Mouse (Mus musculus) embryonic facial prominence, embryonic 11.5 days (tissue): ENCODE data around the gene Lsm10. TPM values are rescaled to one million over a fixed set of nuclear protein-coding genes. Genes with fewer than 3 reads are reported as not detected.
A peak's percentile ranks its signal among the peaks of the same experiment; 100 is the strongest.

ENCODE experiments used
- ATAC-seq: fragments of 200-750 bp; cut with Nextera tagmentation; replicated peaks from 2 replicates; pipeline ENCODE4 v1.8.0; 2017; ENCODE audit warnings: low read depth; ENCODE audit not compliant: insufficient number of reproducible peaks, low FRiP score, low TSS enrichment
- DNase-seq: peaks from one replicate; pipeline ENCODE4 v3.0.0-alpha.2; 2015; ENCODE audit warnings: low spot score
- H3K27ac ChIP-seq: fragments of 300-500 bp; sonication (generic); replicated peaks from 2 replicates; pipeline ENCODE4 v1.5.1; 2014; ENCODE audit warnings: mild to moderate bottlenecking, low read depth, low read length, control low read depth
- H3K27me3 ChIP-seq: fragments of 300-500 bp; sonication (generic); 2 replicates; pipeline ENCODE4 v1.6.1; 2014; ENCODE audit warnings: mild to moderate bottlenecking, low read length, moderate library complexity, mixed read lengths; ENCODE audit not compliant: control insufficient read depth, insufficient read depth
- H3K36me3 ChIP-seq: fragments of 300-500 bp; sonication (generic); replicated peaks from 2 replicates; pipeline ENCODE4 v1.6.1; 2014; ENCODE audit warnings: low read depth, mild to moderate bottlenecking, low read length, moderate library complexity, mixed read lengths; ENCODE audit not compliant: control insufficient read depth, insufficient read depth
- H3K4me1 ChIP-seq: fragments of 300-500 bp; sonication (generic); 2 replicates; pipeline ENCODE4 v1.6.1; 2014; ENCODE audit warnings: low read length, mixed read lengths; ENCODE audit not compliant: control insufficient read depth, insufficient read depth
- H3K4me2 ChIP-seq: fragments of 300-500 bp; sonication (generic); 2 replicates; pipeline ENCODE4 v1.6.1; 2014; ENCODE audit warnings: low read depth, mild to moderate bottlenecking, control low read depth, low read length, moderate library complexity
- H3K4me3 ChIP-seq: fragments of 300-500 bp; sonication (generic); 2 replicates; pipeline ENCODE4 v1.5.1; 2014; ENCODE audit warnings: low read depth, low read length, control low read depth
- H3K9ac ChIP-seq: fragments of 300-500 bp; sonication (generic); replicated peaks from 2 replicates; pipeline ENCODE4 v1.6.1; 2014; ENCODE audit warnings: mild to moderate bottlenecking, control low read depth, low read length
- H3K9me3 ChIP-seq: fragments of 300-500 bp; sonication (generic); replicated peaks from 2 replicates; pipeline ENCODE4 v1.6.1; 2016; ENCODE audit warnings: mild to moderate bottlenecking, low read length, inconsistent platforms, mixed read lengths; ENCODE audit not compliant: control insufficient read depth
- WGBS: fragments of 180-500 bp; shearing (Covaris S2); extraction: QIAGEN DNeasy Blood & Tissue Kit; methylation state at CpG from one replicate; pipeline ENCODE4 v1.1.7; 2014; 5-methylcytosine and 5-hydroxymethylcytosine counted together
- polyA plus RNA-seq: library from polyadenylated mRNA; unstranded; fragments of >200 nt; fragmentation: Nextera tagmentation; extraction: Ambion mirVana; gene quantifications from 2 replicates; pipeline ENCODE4 v1.2.1, GENCODE M21; 2014

The Lsm10 gene
- polyA plus RNA-seq, 1 experiment from 2014 or later: 46.1 TPM

DNA sequence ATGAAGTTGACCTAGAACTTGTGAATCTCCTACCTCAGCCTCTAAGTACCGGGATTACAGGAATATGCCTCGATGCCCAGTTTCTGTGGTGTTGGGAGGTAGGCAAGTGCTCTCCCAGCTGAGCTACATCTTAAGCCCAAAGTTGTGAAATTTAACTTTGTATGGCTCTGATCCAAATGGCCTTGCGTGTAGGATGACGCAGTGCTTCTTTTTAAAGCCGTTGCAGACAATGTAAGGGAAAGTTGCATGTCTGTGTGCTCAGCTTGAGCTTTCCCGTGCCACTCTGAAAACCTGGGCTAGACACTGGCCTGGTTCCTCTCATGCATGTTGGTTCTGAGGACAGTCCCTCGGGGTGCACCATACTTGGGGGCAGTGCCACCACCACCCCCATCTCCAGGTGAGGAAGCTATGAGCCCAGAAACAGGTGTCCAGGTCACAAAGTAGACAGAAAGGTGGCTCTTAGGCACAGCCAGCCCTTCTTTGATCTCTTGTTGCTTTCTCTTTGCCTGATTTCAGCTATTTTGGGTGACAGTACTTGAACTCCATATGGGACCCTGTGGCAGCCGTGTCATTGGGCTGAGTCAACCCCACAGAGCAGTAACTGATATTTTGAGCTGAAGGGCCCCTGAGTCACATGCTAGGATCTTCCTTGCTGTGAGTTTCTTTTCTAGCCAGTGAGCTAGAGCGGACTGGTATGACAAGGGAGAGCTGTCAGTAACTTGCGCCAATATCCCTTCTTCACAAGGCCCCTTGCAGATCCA is 13.4 kb downstream of the Lsm10 start:
- Histone ChIP-seq H3K9me3 (no peaks in the 10 kb centered on the region), H3K4me2 (no peak overlapping the region), H3K36me3 (no peaks in the 10 kb centered on the region), H3K4me1 (peaks cover 8% of the 10 kb centered on the region), H3K9ac (0 out of 2 replicates have a peak overlapping the region, but pooled peaks have one; percentile 18), H3K27ac (no peak overlapping the region; the same call in 1 of the 2 replicates), H3K4me3 (no peak overlapping the region), H3K27me3 (no peaks in the 10 kb centered on the region)
- ATAC-seq (0 out of 2 replicates have a peak, but pooled peaks have one; percentile 14), DNase-seq (no peak)
- 82% methylated on average over 10 of the region's 10 CpGs for WGBS

DNA sequence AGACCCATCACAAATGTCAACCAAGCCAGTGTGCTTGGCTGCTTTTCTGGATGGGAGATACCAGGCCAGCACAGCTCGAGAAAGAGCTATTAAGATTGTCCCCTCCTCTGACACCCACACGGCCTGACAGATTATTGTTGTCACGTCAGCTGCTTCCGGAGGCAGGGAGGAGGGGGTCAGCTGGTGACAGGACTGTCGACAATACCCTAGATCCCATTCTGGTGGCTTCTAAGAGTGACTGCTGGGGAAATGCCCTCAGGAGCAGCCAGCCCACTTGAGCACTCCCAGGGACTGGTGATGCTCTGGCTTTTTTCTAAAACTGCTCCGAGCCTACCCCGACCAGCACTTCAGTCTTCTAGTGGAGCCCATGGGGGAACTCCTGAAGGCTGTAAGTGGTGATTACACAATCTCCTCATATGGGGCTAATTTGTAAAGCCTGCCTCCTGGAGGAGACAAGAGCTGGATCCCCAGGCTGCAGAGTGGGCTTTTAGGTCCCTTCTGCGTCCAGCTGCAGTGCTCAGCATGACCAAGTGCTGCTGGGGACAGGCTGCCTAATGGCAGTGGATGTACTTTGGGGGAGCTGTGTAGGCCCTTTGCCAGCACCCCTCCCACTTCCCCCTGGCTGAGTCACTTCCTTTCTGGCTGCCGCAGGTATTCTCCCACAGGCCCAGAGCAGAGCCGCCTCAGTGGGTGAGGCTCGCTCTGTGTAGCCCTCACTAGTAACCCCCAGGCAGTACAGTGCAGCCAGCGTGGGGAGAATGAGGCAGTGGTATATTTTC is 14.1 kb downstream of the Lsm10 start:
- Histone ChIP-seq H3K27ac (peak overlapping the region; percentile 66), H3K9ac (peak overlapping the region; percentile 33; the same call in 1 of the 2 replicates), H3K36me3 (no peaks in the 10 kb centered on the region), H3K4me2 (peak overlapping the region; percentile 17), H3K27me3 (no peaks in the 10 kb centered on the region), H3K4me3 (no peak overlapping the region), H3K9me3 (no peaks in the 10 kb centered on the region), H3K4me1 (peaks cover 8% of the 10 kb centered on the region)
- DNase-seq: peak; percentile 58
- WGBS: 9% methylated on average over 12 of the region's 12 CpGs
- peak; percentile 74 for ATAC-seq

DNA sequence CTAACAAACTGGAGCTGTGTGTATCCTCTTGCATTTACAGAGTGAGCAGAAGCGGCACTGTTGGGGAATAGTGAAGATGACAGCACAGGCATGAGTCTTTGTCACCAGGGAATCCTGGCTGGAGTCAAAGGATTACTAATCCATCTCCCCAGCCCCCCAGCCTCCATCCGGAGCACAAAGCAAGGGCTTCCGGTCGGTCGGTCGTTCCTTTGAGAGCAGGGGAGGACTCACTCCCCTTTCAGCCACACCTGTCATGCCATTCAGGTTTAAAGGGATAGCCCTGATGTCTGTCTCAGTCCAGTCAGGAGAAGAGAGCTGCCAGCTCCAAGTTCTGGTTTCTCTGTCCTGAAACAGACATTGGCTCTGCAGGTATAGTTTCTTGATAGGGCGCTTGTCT is 14.7 kb downstream of the Lsm10 start:
- H3K4me1 ChIP-seq: peaks cover 8% of the 10 kb centered on the region
- no peak overlapping the region for H3K4me3 ChIP-seq
- no peaks in the 10 kb centered on the region for H3K9me3 ChIP-seq
- ATAC-seq (no peak), DNase-seq (no peak)
- 18% methylated on average over 7 of the region's 7 CpGs for WGBS
- no peaks in the 10 kb centered on the region for H3K36me3 ChIP-seq
- H3K27me3 ChIP-seq: no peaks in the 10 kb centered on the region
- H3K27ac ChIP-seq: peak overlapping the region; percentile 66
- no peak overlapping the region for H3K4me2 ChIP-seq
- H3K9ac ChIP-seq: no peak overlapping the region; the same call in 1 of the 2 replicates

DNA sequence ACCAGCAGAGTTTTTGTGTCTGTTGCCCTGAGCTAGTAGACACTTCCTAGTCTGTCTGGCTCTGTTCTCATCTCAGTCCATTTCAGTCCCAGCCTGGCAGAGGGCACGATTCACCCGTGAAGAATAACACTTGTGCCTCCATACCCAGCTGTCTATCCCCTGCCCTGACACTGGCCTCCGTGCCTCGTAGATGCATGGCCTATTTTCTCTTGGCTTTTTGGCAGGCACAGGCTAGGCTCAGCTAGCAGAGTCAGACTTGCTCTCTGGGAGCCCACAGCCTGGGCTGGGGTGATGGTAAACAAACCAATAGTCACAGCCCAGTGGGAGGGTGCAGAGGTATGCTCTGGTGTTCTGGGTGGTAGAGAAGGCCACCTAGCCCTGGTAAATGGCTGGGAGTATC is 16.8 kb downstream of the Lsm10 start:
- no peak overlapping the region for H3K27ac ChIP-seq
- no peak overlapping the region for H3K9ac ChIP-seq
- H3K27me3 ChIP-seq: no peaks in the 10 kb centered on the region
- no peak for ATAC-seq
- no peak for DNase-seq
- H3K9me3 ChIP-seq: no peaks in the 10 kb centered on the region
- no peak overlapping the region for H3K4me2 ChIP-seq
- peaks cover 8% of the 10 kb centered on the region for H3K4me1 ChIP-seq
- no peak overlapping the region for H3K4me3 ChIP-seq
- WGBS: 83% methylated on average over 4 of the region's 4 CpGs
- no peaks in the 10 kb centered on the region for H3K36me3 ChIP-seq

DNA sequence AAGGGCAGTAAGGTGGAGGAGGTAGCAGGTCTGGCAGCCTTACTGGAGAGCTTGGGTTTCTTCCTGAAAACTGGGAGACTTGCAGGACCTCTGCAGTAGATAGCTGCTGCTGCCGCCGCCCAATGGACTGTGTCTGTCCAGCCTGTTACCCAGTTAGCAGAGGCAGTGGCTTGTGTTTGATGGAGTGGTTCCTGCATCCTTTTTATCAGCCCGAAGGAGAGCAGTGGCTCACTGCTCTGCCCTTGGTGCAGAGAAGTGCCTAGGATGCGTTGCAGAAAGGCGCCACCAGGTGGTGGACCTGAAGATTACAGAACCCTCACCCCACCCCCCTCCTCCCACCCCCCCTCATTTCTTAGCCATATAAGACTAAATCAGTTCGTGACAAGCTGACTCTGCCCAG is 17.5 kb downstream of the Lsm10 start:
- ATAC-seq (no peak), DNase-seq (peak; percentile 51)
- no peaks in the 10 kb centered on the region for H3K36me3 ChIP-seq
- no peak overlapping the region for H3K4me3 ChIP-seq
- H3K27me3 ChIP-seq: no peaks in the 10 kb centered on the region
- 26% methylated on average over 6 of the region's 6 CpGs for WGBS
- no peak overlapping the region for H3K4me2 ChIP-seq
- H3K4me1 ChIP-seq: peaks cover 8% of the 10 kb centered on the region
- no peak overlapping the region for H3K27ac ChIP-seq
- H3K9me3 ChIP-seq: no peaks in the 10 kb centered on the region
- no peak overlapping the region for H3K9ac ChIP-seq

DNA sequence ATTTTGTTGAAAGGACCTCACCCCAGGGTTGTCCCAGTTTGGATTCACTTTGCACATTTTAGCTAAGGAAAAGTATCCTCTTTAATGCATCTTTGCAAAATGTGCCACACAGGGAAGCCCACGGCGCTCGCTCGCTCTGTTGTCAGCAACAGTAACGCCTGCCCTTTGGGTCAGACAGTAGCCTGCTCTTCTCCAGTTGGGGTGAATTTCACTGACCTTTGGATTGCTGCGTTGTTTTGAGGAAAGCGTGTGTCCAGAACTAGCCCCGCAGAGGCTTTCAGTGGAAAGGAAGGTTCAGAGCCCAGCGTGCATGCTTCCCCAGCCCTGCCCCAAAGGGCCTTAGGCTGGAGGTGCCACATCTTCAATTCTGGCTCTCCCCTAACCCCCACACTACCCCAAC is 19.0 kb downstream of the Lsm10 start:
- Histone ChIP-seq H3K9ac (no peak overlapping the region), H3K27me3 (no peaks in the 10 kb centered on the region), H3K4me1 (peaks cover 6% of the 10 kb centered on the region), H3K9me3 (no peaks in the 10 kb centered on the region), H3K4me3 (no peak overlapping the region), H3K36me3 (no peaks in the 10 kb centered on the region), H3K27ac (no peak overlapping the region), H3K4me2 (no peak overlapping the region)
- ATAC-seq (no peak), DNase-seq (no peak)
- WGBS: 77% methylated on average over 9 of the region's 9 CpGs

DNA sequence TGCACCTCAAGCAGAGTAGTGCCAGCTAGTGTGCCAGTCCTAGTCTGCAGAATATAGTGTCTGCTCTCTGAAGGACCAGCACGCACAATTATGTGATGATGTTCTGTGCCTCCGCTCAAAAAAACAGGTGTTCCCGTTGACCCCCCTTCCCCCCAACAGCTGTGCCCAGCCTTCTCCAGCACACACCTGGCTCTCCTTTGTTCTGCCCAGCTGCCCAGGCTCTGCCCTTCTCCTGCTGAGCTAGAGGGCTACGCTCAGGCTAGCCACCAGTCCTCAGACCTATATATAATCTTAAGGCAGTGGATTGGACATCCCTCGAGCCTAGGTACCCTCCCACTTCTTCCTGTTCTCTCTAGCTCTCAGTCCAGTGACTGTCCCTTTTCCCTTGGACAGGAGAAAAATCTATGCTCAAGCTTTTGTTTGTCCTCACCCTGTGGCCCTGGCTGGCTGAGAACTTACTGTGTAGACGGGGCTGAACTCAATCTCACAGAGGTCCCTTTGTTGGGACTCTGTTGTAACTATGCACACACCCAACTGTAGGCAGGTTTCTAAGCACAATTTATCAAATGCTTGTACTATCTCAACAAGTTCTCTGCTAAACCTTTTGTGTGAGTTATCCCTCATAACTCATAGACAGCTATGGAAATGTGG is 19.6 kb downstream of the Lsm10 start:
- Histone ChIP-seq H3K4me2 (no peak overlapping the region), H3K4me1 (peaks cover under 1% of the 10 kb centered on the region; the same call in 1 of the 2 replicates), H3K27me3 (no peaks in the 10 kb centered on the region), H3K4me3 (no peak overlapping the region), H3K36me3 (no peaks in the 10 kb centered on the region), H3K27ac (no peak overlapping the region), H3K9ac (no peak overlapping the region), H3K9me3 (no peaks in the 10 kb centered on the region)
- ATAC-seq: no peak
- WGBS: 73% methylated on average over 6 of the region's 6 CpGs
- no peak for DNase-seq
